Mouse (Mus musculus) stomach, postnatal 0 days (tissue): ENCODE results near the gene Azi2. TPM values are rescaled to one million over a fixed set of nuclear protein-coding genes. Genes with fewer than 3 reads are reported as not detected.

Source experiments
- ATAC-seq: fragments of 200-750 bp; cut with Nextera tagmentation; 2 replicates; pipeline ENCODE4 v1.8.0; 2017; ENCODE audit not compliant: low FRiP score, low TSS enrichment
- DNase-seq: peaks from one replicate; pipeline ENCODE4 v3.0.0-alpha.2; 2016; ENCODE audit warnings: low spot score
- H3K27ac ChIP-seq: fragments of 300-500 bp; sonication (generic); replicated peaks from 2 replicates; pipeline ENCODE4 v1.5.1; 2014; ENCODE audit warnings: mild to moderate bottlenecking, control low read depth
- H3K27me3 ChIP-seq: fragments of 300-500 bp; sonication (generic); 2 replicates; pipeline ENCODE4 v1.6.1; 2014; ENCODE audit warnings: low read length; ENCODE audit not compliant: control insufficient read depth, insufficient read depth
- H3K36me3 ChIP-seq: fragments of 300-500 bp; sonication (generic); 2 replicates; pipeline ENCODE4 v1.6.1; 2014; ENCODE audit warnings: low read length, mixed read lengths; ENCODE audit not compliant: control insufficient read depth, insufficient read depth
- H3K4me1 ChIP-seq: fragments of 300-500 bp; sonication (generic); replicated peaks from 2 replicates; pipeline ENCODE4 v1.6.1; 2014; ENCODE audit warnings: antibody characterized with exemption; ENCODE audit not compliant: control insufficient read depth, insufficient read depth
- H3K4me2 ChIP-seq: fragments of 300-500 bp; sonication (generic); replicated peaks from 2 replicates; pipeline ENCODE4 v1.6.1; 2014; ENCODE audit warnings: low read depth, mild to moderate bottlenecking, control low read depth, moderate library complexity
- H3K4me3 ChIP-seq: fragments of 300-500 bp; sonication (generic); 2 replicates; pipeline ENCODE4 v1.5.1; 2014; ENCODE audit warnings: low read depth, low read length, control low read depth
- H3K9ac ChIP-seq: fragments of 300-500 bp; sonication (generic); 2 replicates; pipeline ENCODE4 v1.6.1; 2014; ENCODE audit warnings: mild to moderate bottlenecking, low read length, control low read depth, mixed read lengths
- H3K9me3 ChIP-seq: fragments of 300-500 bp; sonication (generic); 2 replicates; pipeline ENCODE4 v1.6.1; 2016; ENCODE audit warnings: low read length; ENCODE audit not compliant: control insufficient read depth
- CTCF ChIP-seq: IDR thresholded peaks from 2 replicates; pipeline ENCODE4 v1.5.1; 2016; ENCODE audit warnings: antibody characterized with exemption, low read depth, mild to moderate bottlenecking, moderate library complexity
- EP300 ChIP-seq: optimal IDR thresholded peaks from 2 replicates; pipeline ENCODE3; 2016; ENCODE audit warnings: antibody characterized with exemption
- WGBS: fragments of 180-500 bp; shearing (Covaris S2); extraction: QIAGEN DNeasy Blood & Tissue Kit; methylation state at CpG from one replicate; pipeline ENCODE4 v1.1.7; 2014; 5-methylcytosine and 5-hydroxymethylcytosine counted together
- polyA plus RNA-seq: library from polyadenylated mRNA; unstranded; fragments of >200 nt; fragmentation: Nextera tagmentation; extraction: Ambion mirVana; gene quantifications from 2 replicates; pipeline ENCODE4 v1.2.1, GENCODE M21; 2015

The Azi2 gene
- polyA plus RNA-seq, 1 experiment from 2014 or later, result 48.3 TPM

GRCm38 (mm10) chr9:118041646-118042045, 1.3 kb downstream of the Azi2 start:
- no peak for DNase-seq
- H3K36me3 ChIP-seq, result no peaks in the 10 kb centered on the region
- no peak overlapping the region for H3K27ac ChIP-seq
- ATAC-seq, result no peak
- peak overlapping the region; percentile 71 for H3K4me2 ChIP-seq
- H3K27me3 ChIP-seq, result no peaks in the 10 kb centered on the region
- H3K9ac ChIP-seq, result peak overlapping the region; percentile 90; the same call in 1 of the 2 replicates
- 12% methylated on average over 5 of the region's 5 CpGs for WGBS
- no peaks in the 10 kb centered on the region for H3K4me1 ChIP-seq
- TF ChIP-seq EP300, result no peak
- TF ChIP-seq CTCF, result no peak
- H3K4me3 ChIP-seq, result peak overlapping the region; percentile 95
- H3K9me3 ChIP-seq, result no peaks in the 10 kb centered on the region

GRCm38 (mm10) chr9:118042738-118043137, 2.4 kb downstream of the Azi2 start:
- 62% methylated on average over 4 of the region's 4 CpGs for WGBS
- no peak overlapping the region for H3K4me2 ChIP-seq
- no peak for ATAC-seq

GRCm38 (mm10) chr9:118043581-118043980, 3.3 kb downstream of the Azi2 start:
- H3K27ac ChIP-seq, result no peak overlapping the region
- no peak overlapping the region for H3K4me2 ChIP-seq
- no peak for ATAC-seq
- H3K4me3 ChIP-seq, result no peak overlapping the region
- H3K4me1 ChIP-seq, result no peaks in the 10 kb centered on the region
- TF ChIP-seq EP300, result no peak
- TF ChIP-seq CTCF, result no peak
- no peak overlapping the region for H3K9ac ChIP-seq
- H3K36me3 ChIP-seq, result no peaks in the 10 kb centered on the region
- DNase-seq, result no peak
- H3K27me3 ChIP-seq, result no peaks in the 10 kb centered on the region
- WGBS, result 90% methylated on average over 3 of the region's 3 CpGs
- no peaks in the 10 kb centered on the region for H3K9me3 ChIP-seq

More at GRCm38 (mm10) chr9:118042738-118043137, 2.4 kb downstream of the Azi2 start:
- no peaks in the 10 kb centered on the region for H3K4me1 ChIP-seq
- no peaks in the 10 kb centered on the region for H3K36me3 ChIP-seq
- H3K27ac ChIP-seq, result no peak overlapping the region
- no peaks in the 10 kb centered on the region for H3K9me3 ChIP-seq
- H3K9ac ChIP-seq, result no peak overlapping the region
- DNase-seq, result no peak
- no peak overlapping the region for H3K4me3 ChIP-seq
- TF ChIP-seq CTCF, result no peak
- TF ChIP-seq EP300, result no peak
- no peaks in the 10 kb centered on the region for H3K27me3 ChIP-seq

- Histone ChIP-seq H3K27me3 (no peaks in the 10 kb centered on the region), H3K36me3 (no peaks in the 10 kb centered on the region), H3K27ac (no peak overlapping the region), H3K9me3 (no peaks in the 10 kb centered on the region), H3K9ac (no peak overlapping the region), H3K4me3 (no peak overlapping the region), H3K4me2 (no peak overlapping the region), H3K4me1 (no peaks in the 10 kb centered on the region)
- ATAC-seq, result no peak
- DNase-seq, result no peak
- TF ChIP-seq EP300, result no peak
- TF ChIP-seq CTCF, result no peak
- 50% methylated on average over 1 of the region's 1 CpGs for WGBS
Observed at GRCm38 (mm10) chr9:118045011-118045533, 4.8 kb downstream of the Azi2 start.

- Histone ChIP-seq H3K27ac (no peak overlapping the region), H3K4me3 (no peak overlapping the region), H3K27me3 (no peaks in the 10 kb centered on the region), H3K4me2 (no peak overlapping the region), H3K9ac (no peak overlapping the region), H3K9me3 (no peaks in the 10 kb centered on the region), H3K36me3 (peaks cover 9% of the 10 kb centered on the region; the same call in 1 of the 2 replicates), H3K4me1 (no peaks in the 10 kb centered on the region)
- WGBS, result 23% methylated on average over 1 of the region's 1 CpGs
- TF ChIP-seq EP300 (no peak), CTCF (peak; percentile 83)
- DNase-seq (no peak), ATAC-seq (no peak)
Observed at GRCm38 (mm10) chr9:118053286-118053685, 13.0 kb downstream of the Azi2 start.

- Histone ChIP-seq H3K9me3 (no peaks in the 10 kb centered on the region), H3K4me2 (no peak overlapping the region), H3K27me3 (no peaks in the 10 kb centered on the region), H3K9ac (no peak overlapping the region), H3K4me1 (no peaks in the 10 kb centered on the region), H3K27ac (no peak overlapping the region), H3K36me3 (peaks cover 20% of the 10 kb centered on the region), H3K4me3 (no peak overlapping the region)
- WGBS, result 77% methylated on average over 3 of the region's 3 CpGs
- TF ChIP-seq CTCF (no peak), EP300 (no peak)
- ATAC-seq (no peak), DNase-seq (no peak)
Observed at GRCm38 (mm10) chr9:118059101-118059500, 18.8 kb downstream of the Azi2 start.
